Mouse (Mus musculus) heart, postnatal 36 days (tissue): ENCODE measurements around the gene Kirrel3. TPM values are rescaled to one million over a fixed set of nuclear protein-coding genes. Genes with fewer than 3 reads are reported as not detected.
A peak's percentile ranks its signal among the peaks of the same experiment; 100 is the strongest.

Experiments
- DNase-seq, 2 experiments: peaks; one replicate each; pipeline ENCODE4 v3.0.0; 2021 to 2022
- intact Hi-C: fragments of 180-260 bp; cut with DNase I; formaldehyde crosslinking; loops from one replicate; pipeline ENCODE4 v1.15.1; 2025
- total RNA-seq, 2 experiments: library from RNA; stranded (reverse); gene quantifications; 2 replicates each; pipeline ENCODE4 v1.2.3; 2021

The Kirrel3 gene
- total RNA-seq, 2 experiments from 2014 or later, result 0.53 to 0.60 TPM

DNA sequence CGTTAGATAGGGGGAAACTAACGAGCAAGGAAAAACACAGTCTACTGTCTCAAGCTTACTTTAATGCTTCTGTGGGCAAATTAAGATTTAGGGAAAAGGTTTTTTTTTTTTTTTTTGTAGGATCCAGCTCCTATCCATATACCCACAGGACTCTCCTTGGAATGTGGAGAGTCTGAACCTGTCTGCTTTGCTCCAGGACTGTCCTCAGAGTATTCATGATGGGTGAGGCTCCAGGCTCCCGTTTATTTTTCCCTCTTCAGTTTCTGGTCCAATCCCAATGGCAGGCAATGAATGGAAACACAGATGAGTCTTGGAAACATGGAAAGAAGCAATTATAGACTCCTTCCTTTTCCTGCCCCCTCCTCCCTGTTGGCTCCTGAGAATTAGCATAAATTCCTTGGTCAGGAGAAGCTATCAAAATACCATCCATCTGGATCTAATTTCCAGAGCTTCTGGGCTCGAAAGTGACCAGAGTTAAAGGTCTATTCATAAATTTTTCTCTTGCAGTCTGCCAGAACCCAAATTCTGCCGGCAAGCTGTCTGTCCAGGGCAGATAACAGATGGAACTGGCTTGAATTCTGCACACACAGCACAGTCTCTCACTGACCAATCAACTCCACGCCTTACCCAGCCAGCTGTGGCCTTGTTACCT, 312.1 kb downstream of the Kirrel3 start:
- no peak for DNase-seq

DNA sequence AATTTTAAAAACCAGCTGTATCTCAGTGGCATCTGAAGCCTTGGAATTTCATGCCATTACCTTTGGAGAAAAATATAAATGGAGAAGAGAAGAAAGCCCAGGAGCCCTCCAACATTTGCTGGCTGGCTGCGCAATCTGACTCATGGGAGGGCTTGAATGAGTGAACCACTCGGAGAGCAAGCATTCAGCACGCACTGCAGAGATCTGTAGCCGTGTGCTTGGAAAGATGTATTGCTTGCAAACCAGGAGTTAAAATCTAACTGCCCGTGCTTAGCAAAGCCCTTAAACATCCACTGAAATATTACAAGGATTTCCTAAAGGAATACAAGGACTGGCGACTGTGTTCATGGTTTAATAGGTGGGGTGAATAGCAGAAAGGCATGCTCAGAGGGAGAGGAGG, 316.0 kb downstream of the Kirrel3 start:
- DNase-seq, result no peak
- intact Hi-C loops, result no loop called here

More for the DNA sequence above, 312.1 kb downstream of the Kirrel3 start:
- intact Hi-C loops, result no loop called here

DNA sequence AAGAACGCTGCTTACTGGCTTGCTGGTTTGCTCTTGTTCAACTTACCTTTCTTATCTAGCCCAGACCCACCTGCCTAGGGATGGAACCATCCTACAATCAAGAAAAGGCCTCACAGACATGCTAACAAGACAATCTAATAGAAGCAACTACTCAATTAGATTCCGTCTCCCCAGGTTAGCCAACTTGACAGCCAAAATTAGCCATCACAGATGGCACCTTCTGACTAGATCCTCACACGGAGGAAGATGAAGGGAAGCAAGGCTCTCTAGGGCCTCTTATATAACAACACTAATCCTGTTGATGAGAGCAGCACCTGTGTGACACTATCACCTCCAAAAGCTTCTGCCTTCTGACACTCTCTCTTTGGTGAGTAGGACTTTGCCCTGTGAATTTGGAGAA, 321.2 kb downstream of the Kirrel3 start:
- DNase-seq, result no peak
- intact Hi-C loops, result no loop called here

DNA sequence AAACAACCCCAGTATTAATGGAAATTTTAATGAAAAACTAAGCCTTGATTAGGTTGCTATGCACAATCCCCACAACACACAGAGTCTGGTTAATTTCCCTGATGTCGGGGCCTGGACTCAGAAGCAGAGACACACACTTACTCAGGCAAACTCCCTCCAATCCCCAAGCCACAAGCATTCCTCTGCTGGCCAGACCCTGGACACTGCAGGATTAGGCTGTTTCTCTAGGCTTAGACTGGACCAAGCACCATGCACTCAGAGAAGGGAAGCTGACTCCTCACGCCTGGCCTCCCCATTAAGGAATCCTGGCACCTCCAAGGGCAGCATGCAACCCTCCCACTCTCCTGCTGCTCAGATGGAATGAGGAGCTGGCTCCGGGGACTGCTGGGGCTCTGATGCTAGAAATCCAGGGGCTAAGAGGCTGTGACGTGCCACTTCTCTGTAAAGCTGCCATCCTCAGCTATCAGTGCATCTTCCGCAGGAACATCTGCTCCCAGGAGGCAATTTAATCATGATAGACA, 324.4 kb downstream of the Kirrel3 start:
- no peak for DNase-seq
- intact Hi-C loops, result no loop called here

DNA sequence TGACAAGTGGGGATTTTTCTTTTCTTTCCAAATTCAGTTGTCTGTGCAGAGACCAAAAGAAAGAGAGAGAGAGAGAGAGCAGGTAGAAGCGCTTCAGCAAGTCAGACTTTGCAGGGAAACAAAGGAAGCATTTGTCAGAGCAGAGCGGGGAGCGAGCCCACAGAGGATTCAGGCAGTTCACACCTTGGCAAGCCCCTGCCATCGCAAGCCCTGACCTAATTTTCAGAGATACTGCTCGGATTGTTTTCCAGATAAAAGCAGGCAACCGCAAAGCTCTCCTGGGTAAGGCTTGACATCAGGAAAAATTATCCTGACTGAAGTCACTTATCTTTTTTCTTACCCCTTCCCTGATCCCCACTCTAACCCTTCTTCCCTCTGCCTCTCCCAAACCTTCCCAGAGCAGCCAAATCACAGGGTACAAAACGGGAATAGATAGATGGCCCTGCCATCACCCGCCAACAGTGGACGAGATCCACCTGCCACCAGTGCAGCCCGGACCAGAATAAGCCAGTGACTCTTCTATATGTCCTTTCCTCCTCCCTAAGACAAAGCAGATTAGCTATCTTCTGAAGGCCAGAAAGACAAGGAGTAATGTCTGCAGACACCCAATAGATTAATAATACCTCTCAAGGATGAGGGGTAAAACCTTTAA, 332.8 kb downstream of the Kirrel3 start:
- intact Hi-C loops, result no loop called here
- DNase-seq, result no peak

DNA sequence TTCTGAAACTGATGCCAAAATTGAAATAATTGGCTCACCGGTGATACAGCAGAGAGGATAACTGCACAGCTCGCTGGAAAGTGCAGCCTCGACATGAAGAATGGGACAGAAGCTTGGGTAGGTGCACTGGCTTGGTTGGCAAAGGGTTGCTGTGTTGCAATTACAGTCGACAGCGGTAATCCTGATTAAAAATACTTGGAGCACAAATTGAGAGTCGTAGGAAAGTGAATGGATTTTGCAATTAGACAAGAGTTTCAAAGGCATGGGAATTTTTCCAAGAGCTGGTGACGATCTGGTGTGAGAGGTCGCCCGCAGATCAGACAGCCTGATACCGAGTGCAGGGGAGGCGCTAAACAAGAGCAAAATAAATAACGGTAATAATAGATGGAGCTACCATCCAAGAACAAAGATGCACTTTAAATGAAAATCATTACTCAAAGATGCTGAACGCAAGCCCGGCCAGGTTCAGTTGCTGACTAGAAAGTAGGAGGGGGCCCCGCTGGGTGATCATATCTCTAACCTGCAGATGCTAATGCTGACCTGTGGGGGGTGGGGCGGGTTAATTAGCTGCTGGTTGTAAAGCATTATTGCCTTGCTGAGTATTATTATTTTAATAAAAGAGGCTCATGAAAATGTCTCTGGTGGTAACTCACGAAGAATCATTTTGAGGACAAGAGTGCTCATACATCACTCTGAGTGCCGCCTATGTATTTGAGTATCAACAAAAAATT, 338.8 kb downstream of the Kirrel3 start:
- intact Hi-C loops, result no loop called here
- no peak for DNase-seq

DNA sequence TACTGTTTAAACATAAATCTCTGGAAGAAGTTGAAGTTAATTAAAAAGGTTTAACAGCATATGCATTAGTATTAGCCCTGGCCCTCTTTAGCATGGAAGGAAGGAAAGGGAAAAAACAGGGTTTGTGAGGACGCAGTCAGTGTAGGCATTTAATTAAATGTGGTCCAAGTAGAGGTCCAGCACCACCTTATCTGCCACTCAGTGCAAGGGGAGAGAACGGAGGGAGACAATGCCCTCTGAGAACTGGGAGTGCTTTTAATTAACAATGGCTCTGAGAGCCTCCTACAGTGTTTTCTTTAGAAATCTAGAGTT, 339.4 kb downstream of the Kirrel3 start:
- DNase-seq, result no peak
- intact Hi-C loops, result no loop called here

DNA sequence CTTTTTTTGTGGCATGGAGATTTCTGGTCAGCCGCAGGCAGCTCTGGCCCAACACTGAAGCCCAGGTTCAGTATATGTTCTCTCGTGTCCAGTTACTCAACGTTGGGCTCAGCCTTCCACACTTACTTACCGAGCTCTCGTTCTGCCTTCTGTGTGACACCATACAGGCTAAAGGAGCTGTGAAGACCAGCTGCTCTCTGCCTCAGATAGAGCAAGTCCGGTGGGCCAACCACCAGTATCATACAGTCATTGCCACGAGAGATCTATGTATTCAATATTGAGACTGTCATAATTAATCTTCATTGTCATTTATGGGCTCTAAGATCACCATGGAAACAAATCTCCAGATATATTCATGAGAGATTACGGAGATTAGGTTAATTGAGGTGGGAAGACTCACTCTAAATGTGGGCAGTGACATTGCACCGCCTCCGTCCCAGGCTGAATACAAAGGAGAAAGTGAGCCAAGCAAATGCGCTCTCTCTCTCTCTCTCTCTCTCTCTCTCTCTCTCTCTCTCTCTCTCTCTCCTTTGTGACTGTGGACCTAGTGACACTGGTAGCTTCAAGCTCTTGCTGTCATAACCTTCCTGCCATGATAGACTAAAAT, 339.8 kb downstream of the Kirrel3 start:
- intact Hi-C loops, result no loop called here
- no peak for DNase-seq

DNA sequence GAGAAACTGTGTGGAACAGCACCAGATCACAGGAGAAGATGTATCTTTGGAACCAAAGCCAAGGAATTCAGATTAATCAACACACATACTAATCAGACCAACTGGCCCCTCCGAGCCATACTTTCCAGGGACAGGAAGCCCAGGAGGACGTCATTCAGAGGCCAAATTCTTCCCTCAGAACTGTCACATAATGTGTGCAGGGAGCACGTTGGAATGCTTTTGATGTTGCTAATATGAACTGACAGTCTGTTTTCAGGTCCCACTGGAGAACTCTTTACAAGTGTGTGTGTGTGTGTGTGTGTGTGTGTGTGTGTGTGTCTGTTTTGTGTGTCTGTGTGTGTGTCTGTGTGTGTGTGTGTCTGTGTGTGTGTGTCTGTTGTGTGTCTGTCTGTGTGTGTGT, 345.0 kb downstream of the Kirrel3 start:
- intact Hi-C loops, result no loop called here
- DNase-seq, result no peak

DNA sequence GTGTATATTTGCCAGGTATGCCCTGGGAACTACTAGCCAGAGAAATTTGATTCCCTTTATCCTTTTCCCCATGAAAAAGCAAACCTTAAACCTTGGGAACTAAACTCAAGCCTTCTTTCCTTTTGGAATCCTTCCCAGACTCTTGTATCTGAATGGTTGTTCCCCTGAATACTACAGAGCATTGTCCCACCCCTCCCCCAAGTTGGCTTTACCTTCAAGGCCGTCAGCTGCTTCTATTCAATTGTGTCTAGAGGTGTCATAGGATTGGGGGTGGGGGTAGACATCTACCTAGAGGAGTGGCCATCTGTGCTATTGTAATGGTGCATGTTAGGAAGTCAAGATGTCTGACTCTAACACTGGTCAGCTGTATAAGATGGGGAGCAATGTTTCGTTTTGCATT, 351.1 kb downstream of the Kirrel3 start:
- no peak for DNase-seq
- intact Hi-C loops, result no loop called here

DNA sequence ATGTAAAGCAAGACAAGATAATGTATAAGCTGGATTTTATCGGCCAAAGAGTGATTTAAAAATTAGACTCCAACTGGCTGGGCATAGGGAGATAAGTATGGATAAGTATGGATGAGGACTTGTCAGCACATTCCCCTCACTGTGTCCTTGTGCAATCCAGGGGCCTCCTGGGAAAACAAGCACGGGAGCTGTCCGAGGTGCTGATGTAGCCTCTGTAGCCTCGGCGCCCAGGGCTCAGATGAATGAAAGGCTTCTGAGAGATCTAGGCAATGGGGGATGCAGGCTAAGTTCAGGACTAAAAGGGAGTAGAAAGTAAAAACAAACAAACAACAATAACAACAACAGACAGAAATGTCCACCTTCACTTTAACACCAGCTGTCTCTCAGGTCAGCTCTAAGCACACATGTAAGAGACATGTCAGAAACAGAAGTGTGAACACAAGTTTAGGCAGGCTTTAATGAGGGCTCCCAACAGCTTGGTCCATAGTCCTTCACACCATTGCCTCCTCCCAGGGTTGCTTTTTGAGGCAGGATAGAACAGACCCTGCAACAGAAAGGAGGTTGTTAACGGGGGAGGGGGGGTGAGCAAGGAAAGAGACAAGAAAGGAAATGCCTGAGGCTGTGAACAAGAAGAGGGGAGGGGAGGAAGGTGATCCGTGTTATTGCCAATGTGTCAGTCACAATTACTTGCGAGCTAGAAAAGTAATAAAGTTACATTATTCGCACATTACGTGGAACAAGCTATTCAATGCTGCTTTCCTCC, 352.2 kb downstream of the Kirrel3 start:
- intact Hi-C loops, result no loop called here
- peak; percentile 13 to 44 for DNase-seq

DNA sequence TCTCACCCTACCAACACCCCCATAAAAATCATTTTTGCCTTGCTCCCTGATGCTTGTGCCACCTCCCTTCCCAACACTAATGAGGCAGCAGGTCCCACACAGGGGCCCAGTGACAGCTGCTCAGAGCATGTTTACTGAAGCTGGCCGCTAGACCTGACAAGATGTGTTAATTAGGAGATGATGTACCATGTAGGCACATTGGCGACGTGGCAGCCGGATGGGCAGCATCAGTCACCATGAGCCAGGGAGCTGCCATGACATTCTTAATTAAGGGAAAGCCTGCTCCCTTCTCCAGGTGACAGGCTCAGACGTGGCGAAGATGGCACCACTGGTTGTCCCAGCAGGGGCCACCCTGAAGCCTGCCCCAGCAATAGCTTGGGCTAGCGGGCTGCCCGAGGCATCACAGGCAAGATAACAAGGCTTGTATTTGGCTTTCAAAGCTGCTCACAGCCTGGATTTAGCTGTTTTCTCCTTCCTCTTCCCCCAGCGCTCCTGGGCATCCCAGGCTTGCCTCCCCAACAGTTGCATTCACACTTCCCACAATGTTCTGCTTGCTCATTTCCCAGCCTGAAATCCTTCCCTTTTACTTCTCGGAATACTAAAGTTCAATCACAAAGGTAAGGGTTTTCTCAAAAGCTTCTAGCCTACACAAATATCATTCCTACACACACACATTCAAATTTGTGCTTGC, 357.7 kb downstream of the Kirrel3 start:
- intact Hi-C loops, result no loop called here
- no peak for DNase-seq

DNA sequence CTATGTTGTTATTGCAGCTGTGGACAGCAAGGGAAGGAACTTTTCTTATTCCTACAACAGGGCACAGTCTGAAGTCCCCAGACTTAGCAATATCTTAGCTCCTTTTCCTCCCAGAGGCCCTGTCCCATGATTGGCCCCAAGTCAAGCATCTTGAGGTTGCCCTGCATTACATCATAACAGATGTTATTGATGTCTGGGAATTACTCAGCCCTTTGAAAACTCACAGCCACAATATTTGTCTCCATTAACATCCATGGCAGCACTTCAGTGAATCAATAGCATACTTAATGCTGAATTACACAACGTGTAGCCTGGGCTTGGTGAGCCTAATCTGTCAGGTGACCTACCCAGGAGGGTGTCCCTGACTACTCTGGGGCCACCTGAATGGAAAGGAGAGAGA, 360.7 kb downstream of the Kirrel3 start:
- intact Hi-C loops, result loop anchor here (5.0 kb wide), 2 partner anchors 189 to 349 kb away; no protein-coding TSS in a partner anchor

DNA sequence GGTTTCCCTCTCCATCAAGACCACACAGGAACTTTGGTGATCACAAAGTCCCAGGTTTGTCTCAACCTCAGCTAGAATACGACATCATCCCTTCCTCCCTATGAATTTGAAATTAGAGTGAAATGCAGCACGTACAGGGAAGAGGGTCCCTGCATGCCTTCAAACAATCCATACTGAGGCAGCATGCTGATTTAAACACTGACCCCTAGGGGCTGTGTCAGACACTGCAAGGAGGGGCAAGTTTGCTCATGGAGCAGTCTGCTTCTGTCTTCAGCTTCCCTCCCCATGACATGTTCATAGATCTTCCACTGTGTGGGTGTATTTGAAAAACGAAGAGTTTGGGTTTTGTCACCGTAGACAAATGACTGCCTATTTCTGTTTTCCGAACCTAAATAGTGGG, 362.0 kb downstream of the Kirrel3 start:
- intact Hi-C loops, result loop anchor here (5.0 kb wide), 2 partner anchors 190 to 350 kb away; no protein-coding TSS in a partner anchor
- peak in 1 of 2 experiments; percentile 24 for DNase-seq

More for the DNA sequence above, 360.7 kb downstream of the Kirrel3 start:
- DNase-seq, result no peak

DNA sequence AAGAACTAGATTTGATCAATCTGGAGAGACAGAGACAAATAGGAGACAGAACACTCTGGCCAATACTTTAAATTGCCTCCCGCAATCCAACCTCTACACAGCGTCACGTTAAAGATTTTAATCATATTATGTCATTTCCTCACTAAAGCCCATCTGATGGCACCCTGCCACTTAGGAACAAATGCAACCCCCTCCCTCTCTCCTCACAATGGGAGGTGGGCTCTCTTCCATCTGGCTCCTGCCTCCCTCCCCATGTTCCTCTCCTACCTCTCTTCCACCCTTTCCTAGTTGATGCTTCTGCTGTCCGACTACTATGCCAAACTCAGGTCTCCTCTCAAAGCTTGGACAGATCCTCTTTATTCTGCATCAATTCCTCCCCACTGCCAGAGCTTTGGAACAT, 365.4 kb downstream of the Kirrel3 start:
- DNase-seq, result no peak
- intact Hi-C loops, result no loop called here

DNA sequence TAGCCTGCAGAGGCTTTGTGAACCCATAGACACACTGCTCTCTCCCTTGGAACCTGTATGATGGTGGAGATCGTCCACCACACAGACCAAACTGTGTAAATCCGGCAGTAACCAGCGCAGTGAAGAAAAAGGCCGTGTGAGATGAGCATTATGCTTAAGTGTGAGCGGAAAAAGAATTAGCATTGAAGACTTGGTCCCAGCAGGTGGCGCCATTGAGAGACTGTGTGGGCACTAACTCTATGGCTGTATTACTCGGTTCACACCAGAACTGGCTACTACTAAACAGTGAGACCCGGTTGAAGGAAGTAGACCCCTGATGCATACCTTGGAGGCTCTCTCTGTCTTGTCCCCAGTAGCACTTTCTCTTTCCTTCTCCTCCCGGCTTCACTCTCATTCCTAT, 371.9 kb downstream of the Kirrel3 start:
- intact Hi-C loops, result loop anchor here (2.0 kb wide), 1 partner anchor 161 kb away; no protein-coding TSS in a partner anchor
- DNase-seq, result peak in 1 of 2 experiments; percentile 8

DNA sequence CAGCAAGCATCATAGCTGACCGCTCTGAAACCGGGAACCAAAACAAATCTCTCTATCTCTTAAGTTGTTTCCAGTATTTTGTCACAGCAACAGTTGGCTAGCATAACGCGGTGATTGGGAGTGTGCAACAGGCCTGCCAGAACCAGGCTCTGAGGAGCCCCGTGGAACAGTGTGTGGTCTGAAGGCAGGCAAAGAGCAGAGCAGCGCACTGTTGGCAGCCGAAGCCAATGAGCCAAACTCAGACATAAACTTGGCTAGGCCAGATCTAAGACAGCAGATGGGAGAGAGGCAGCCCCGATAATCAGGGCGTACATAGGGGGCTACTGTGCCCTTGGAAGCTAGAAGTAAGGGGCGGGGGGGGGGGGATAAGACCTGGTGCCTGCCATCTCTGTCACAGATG, 372.4 kb downstream of the Kirrel3 start:
- no peak for DNase-seq
- intact Hi-C loops, result no loop called here

DNA sequence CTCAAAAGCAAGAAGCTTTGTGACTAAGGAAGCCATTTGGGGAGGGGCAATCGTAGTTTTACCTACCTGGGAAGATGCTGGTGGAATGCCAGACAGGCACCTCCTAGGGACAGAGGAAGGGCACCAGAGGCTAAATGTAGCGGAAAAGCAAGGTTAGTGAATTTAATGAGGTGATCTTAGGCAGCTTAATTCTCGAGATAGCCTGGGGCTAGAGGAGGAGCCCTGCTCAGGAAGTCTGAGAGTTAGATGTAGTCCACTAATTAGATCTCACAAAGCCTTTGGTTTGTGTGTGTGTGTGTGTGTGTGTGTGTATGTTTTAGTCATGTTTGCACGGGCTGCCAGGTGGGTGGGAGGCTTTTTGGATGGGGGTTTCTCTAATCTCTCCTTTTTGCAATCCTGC, 375.2 kb downstream of the Kirrel3 start:
- DNase-seq, result no peak
- intact Hi-C loops, result loop anchor here (5.0 to 10.0 kb wide), 2 partner anchors 199 to 304 kb away; no protein-coding TSS in a partner anchor

DNA sequence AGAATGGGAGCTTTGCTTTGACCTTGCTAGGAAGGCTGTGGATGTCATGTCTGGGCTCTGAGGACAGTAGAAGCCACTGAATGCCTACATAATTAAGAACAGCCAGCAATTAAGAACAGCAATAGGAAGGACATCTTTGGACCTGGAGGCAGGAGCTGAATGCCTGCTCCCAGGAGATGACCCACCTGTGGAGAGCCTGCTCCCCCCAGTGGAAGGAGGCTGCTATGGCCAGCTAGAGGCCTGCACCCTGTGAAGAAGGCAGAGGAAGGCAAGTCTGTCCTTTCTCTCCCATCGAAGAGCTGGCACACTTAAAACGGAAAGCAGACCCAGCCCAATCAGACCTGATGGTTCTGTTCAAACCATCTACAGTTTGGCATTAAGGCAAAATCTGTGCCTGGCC, 376.1 kb downstream of the Kirrel3 start:
- intact Hi-C loops, result loop anchor here (2.0 to 10.0 kb wide), 3 partner anchors 199 to 363 kb away; no protein-coding TSS in a partner anchor

DNA sequence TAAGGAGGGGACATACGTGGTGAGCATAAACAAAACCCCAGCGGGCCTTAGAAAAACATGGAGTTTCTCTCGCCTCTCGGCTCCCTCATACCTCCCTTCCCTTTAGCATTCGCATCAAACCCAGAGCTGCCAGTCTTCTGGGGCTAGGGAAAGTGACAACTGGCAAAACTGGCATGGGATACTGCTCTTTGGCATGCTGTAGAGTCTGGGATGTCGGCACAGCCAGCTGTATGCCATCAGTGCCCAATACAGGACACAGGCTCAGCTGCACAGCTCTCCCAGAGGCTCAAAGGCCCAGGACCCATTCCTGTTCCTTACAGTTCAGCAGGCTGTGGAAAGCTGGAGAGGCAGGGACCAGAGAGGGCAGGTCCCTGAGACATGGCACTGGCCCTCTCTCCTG, 379.9 kb downstream of the Kirrel3 start:
- DNase-seq, result no peak
- intact Hi-C loops, result loop anchor here (10.0 kb wide), 1 partner anchor 299 kb away; no protein-coding TSS in a partner anchor

More for the DNA sequence above, 376.1 kb downstream of the Kirrel3 start:
- peak in 1 of 2 experiments; percentile 32 for DNase-seq
